Mouse (Mus musculus) hindbrain, embryonic 12.5 days (tissue): ENCODE data around the gene Ccdc88c. TPM values are rescaled to one million over a fixed set of nuclear protein-coding genes. Genes with fewer than 3 reads are reported as not detected.

Experiments
- ATAC-seq: fragments of 200-750 bp; cut with Nextera tagmentation; 2 replicates; pipeline ENCODE4 v1.8.0; 2017; ENCODE audit warnings: moderate TSS enrichment; ENCODE audit not compliant: low FRiP score
- H3K27ac ChIP-seq: fragments of 300-500 bp; sonication (generic); 2 replicates; pipeline ENCODE4 v1.5.1; 2016; ENCODE audit warnings: mild to moderate bottlenecking
- H3K27me3 ChIP-seq: fragments of 300-500 bp; sonication (generic); 2 replicates; pipeline ENCODE4 v1.6.1; 2016; ENCODE audit warnings: mild to moderate bottlenecking
- H3K36me3 ChIP-seq: fragments of 300-500 bp; sonication (generic); 2 replicates; pipeline ENCODE4 v1.6.1; 2016; ENCODE audit warnings: mild to moderate bottlenecking
- H3K4me1 ChIP-seq: fragments of 300-500 bp; sonication (generic); 2 replicates; pipeline ENCODE4 v1.6.1; 2016
- H3K4me2 ChIP-seq: fragments of 300-500 bp; sonication (generic); replicated peaks from 2 replicates; pipeline ENCODE4 v1.6.1; 2016; ENCODE audit warnings: mild to moderate bottlenecking
- H3K4me3 ChIP-seq: fragments of 300-500 bp; sonication (generic); 2 replicates; pipeline ENCODE4 v1.5.1; 2016; ENCODE audit warnings: mild to moderate bottlenecking
- H3K9ac ChIP-seq: fragments of 300-500 bp; sonication (generic); 2 replicates; pipeline ENCODE4 v1.6.1; 2016; ENCODE audit warnings: mild to moderate bottlenecking, moderate library complexity
- H3K9me3 ChIP-seq: fragments of 300-500 bp; sonication (generic); replicated peaks from 2 replicates; pipeline ENCODE4 v1.6.1; 2016; ENCODE audit warnings: mild to moderate bottlenecking
- WGBS: fragments of 180-500 bp; shearing (Covaris S2); methylation state at CpG from one replicate; pipeline ENCODE4 v1.1.7; 2016; 5-methylcytosine and 5-hydroxymethylcytosine counted together
- polyA plus RNA-seq: library from polyadenylated mRNA; unstranded; fragments of >200 nt; fragmentation: Nextera tagmentation; extraction: Ambion mirVana; gene quantifications from 2 replicates; pipeline ENCODE4 v1.2.1, GENCODE M21; 2016

The Ccdc88c gene
- polyA plus RNA-seq, 1 experiment from 2014 or later, result 17.7 TPM

DNA sequence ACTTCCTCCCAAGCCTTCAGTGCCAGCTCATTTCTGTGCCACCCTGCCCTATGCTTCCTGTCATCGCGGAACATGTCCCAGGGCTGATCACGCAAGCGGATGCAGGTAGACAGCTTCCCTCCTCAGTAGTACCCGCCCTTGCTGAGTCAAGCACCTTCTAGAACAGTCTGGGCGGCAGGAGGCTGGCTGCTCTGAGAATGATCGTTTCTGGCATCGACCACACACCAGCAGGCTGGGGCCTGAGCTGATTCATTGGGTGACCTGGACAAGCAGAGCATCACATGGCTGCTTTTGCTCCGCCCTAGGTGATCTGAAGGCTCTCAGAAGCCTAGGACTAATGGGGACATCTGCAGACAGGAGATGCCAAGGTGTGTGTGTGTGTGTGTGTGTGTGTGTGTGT is 125.1 kb downstream of the Ccdc88c start:
- no peak for ATAC-seq
- Histone ChIP-seq H3K27me3 (peaks cover 51% of the 10 kb centered on the region), H3K4me3 (no peak overlapping the region), H3K9me3 (no peaks in the 10 kb centered on the region), H3K36me3 (no peaks in the 10 kb centered on the region), H3K4me2 (no peak overlapping the region), H3K27ac (no peak overlapping the region), H3K9ac (no peak overlapping the region), H3K4me1 (peaks cover 20% of the 10 kb centered on the region)
- WGBS, result 89% methylated on average over 9 of the region's 9 CpGs

DNA sequence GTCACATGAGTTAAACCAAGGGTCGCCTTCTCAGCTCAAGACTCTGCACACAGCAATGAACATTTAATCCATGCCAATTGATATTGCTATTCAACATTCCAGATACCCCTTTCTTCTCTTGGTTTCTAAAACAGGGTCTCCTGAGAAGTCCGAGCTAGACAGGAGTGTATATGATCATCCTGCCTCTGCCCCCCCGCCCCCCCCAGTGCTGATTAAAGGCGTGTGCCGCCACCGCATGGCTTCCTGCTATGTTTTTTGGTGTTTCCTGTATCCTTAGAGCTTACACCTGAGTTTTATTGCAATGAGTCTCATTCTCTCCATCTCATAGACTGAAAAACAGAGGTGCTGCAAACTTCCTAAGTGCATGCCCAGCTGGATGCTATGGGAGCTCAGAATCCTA is 127.5 kb downstream of the Ccdc88c start:
- no peak for ATAC-seq
- H3K4me2 ChIP-seq, result no peak overlapping the region
- H3K27ac ChIP-seq, result no peak overlapping the region
- no peaks in the 10 kb centered on the region for H3K36me3 ChIP-seq
- H3K4me3 ChIP-seq, result no peak overlapping the region
- H3K9ac ChIP-seq, result no peak overlapping the region
- H3K4me1 ChIP-seq, result peaks cover 19% of the 10 kb centered on the region
- no peaks in the 10 kb centered on the region for H3K9me3 ChIP-seq
- H3K27me3 ChIP-seq, result peaks cover 48% of the 10 kb centered on the region
- 88% methylated on average over 6 of the region's 6 CpGs for WGBS

DNA sequence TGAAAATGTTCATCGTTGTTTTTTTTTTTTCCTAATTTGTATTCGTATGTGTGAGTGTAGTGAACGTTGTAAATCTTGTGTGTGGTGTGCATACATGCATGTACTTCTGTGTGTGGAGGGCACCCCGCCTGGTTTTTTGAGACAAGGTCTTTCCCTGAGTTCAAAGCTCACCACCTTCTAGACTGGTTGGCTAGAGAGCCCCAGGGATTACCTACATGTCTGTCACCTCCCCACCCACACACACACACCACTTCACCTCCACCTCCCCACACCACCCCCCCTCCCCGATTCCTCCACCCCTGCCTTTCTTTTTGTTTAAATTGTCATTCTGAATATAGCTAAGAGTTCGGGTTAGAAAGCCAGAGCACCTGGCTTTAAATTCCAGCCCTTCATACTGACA is 128.0 kb downstream of the Ccdc88c start:
- ATAC-seq, result no peak
- Histone ChIP-seq H3K27me3 (peaks cover 46% of the 10 kb centered on the region), H3K36me3 (no peaks in the 10 kb centered on the region), H3K9me3 (no peaks in the 10 kb centered on the region), H3K27ac (no peak overlapping the region), H3K4me2 (no peak overlapping the region), H3K9ac (no peak overlapping the region), H3K4me3 (no peak overlapping the region), H3K4me1 (peaks cover 19% of the 10 kb centered on the region)
- 70% methylated on average over 6 of the region's 6 CpGs for WGBS

DNA sequence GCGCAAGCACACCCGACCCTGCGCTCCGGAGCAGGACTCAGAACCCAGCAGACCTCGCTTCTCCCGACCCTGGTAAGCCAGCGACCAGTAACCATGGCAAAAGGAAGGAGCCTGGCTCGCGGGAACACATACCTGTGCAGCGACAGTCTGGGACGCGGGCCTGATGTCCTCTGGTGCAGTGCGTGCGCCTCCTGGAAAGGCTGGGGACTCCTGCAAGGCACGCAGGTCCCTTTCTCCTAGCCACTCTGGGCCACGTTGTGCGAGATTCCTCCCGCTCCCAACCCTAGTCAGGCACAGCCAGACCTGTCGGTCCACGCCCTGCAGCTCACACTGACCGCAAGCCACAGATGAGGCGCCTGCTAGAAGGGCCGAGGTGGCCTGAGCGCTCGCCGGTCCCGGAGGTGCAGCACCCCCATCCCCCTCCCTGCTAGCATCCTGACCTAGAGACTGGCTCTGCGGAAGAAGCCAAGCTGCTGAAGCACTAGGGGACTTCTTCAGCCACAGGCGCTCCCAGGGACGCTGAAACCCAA is 129.7 kb downstream of the Ccdc88c start:
- peak overlapping the region; percentile 70 for H3K4me2 ChIP-seq
- no peaks in the 10 kb centered on the region for H3K36me3 ChIP-seq
- peak overlapping the region; percentile 57 for H3K9ac ChIP-seq
- peaks cover 22% of the 10 kb centered on the region for H3K4me1 ChIP-seq
- ATAC-seq, result peak; percentile 61; the same call in 1 of the 2 replicates
- no peak overlapping the region for H3K27ac ChIP-seq
- peak overlapping the region; percentile 41 for H3K4me3 ChIP-seq
- no peaks in the 10 kb centered on the region for H3K9me3 ChIP-seq
- peaks cover 46% of the 10 kb centered on the region for H3K27me3 ChIP-seq
- under 1% methylated on average over 30 of the region's 30 CpGs for WGBS

DNA sequence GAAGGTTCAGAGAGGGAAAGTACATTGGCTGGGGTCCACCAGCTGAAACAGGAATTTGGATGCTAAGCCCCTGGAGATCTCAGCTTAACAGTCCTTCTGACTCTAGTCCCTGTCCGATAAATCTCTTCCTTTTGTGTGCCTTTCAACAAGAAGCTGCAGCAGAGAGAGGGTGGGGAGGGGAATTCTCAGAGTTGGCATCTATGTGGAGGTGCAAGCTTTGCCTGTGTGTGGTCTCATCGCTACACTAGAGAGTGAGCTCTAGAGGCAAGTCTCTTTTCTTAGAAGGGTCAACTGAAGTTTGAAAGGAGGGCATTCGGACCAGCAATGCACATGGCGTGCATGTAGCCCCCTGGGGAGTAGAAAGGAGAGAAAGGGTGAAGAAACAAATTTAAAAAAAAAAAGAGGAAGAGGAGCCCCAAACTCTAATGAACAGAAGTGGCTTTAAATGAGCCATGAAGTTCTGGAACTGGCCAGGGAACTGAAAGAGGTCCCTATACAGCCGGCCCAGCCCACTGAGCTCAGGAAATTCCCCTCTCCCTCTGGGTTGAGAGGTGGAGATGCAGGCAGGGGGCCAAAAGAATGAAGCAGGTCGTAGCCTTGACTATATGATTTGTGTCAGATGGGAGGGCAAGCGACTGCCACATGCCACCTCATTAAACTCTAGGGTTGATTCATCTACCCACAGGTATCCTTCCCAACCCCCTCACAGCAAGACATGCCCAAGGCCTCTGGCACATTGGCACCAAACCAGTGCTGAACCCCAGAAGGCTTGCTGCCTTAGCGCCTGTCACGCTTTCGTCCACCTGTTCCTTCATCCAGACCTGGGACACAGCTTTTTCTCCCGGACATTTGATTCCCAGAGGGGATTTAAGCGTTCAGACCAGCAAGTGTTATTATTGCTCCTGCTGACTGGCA is 130.9 kb downstream of the Ccdc88c start:
- Histone ChIP-seq H3K4me3 (peak overlapping the region; percentile 41; the same call in 1 of the 2 replicates), H3K27ac (no peak overlapping the region), H3K9me3 (no peaks in the 10 kb centered on the region), H3K4me2 (peak overlapping the region; percentile 70), H3K36me3 (no peaks in the 10 kb centered on the region), H3K9ac (no peak overlapping the region), H3K4me1 (peaks cover 22% of the 10 kb centered on the region), H3K27me3 (peaks cover 46% of the 10 kb centered on the region)
- no peak for ATAC-seq
- WGBS, result 20% methylated on average over 12 of the region's 12 CpGs

DNA sequence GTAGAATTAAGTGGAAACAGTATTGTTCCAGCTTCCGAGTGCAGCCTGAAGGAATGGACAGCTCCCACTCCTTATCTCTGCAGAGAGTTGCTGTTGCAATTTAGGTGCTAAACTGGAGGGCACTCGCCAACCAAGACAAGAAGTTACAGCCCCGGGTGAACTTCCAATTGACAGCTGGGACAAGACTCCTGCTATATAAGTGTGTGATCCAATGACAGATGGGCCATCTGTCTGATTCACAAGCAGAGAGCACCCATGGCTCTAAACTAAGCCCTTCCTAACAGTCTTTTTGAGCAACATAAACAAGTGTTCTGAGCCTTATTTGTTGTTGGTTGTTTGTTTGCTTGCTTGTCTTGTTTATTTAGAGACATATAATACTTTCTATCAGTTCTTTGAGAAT is 132.2 kb downstream of the Ccdc88c start:
- Histone ChIP-seq H3K9ac (no peak overlapping the region), H3K4me1 (peaks cover 22% of the 10 kb centered on the region), H3K9me3 (no peaks in the 10 kb centered on the region), H3K27ac (no peak overlapping the region), H3K4me3 (no peak overlapping the region), H3K27me3 (peaks cover 44% of the 10 kb centered on the region), H3K36me3 (no peaks in the 10 kb centered on the region), H3K4me2 (no peak overlapping the region)
- ATAC-seq, result no peak
- 66% methylated on average over 3 of the region's 3 CpGs for WGBS

DNA sequence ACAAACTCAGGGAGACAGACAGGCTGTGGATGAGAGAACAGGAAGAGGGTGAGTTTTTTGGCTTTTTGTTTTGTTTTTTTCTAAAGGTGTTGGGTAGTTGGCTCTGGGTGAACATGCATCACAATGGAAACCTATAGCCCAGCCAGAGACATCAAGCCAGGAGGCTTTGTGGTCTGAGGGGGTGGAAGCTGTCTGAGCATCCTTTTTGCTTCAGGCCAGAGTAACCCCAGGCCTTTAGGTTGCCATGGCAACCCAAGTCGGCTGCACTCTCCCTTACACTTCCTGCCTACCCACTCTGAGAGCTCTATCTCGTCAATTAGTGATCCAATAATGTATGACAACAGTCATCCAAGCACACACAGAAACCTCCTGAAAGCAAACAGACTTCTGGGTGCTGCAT is 133.4 kb downstream of the Ccdc88c start:
- ATAC-seq, result no peak
- 8% methylated on average over 2 of the region's 2 CpGs for WGBS

DNA sequence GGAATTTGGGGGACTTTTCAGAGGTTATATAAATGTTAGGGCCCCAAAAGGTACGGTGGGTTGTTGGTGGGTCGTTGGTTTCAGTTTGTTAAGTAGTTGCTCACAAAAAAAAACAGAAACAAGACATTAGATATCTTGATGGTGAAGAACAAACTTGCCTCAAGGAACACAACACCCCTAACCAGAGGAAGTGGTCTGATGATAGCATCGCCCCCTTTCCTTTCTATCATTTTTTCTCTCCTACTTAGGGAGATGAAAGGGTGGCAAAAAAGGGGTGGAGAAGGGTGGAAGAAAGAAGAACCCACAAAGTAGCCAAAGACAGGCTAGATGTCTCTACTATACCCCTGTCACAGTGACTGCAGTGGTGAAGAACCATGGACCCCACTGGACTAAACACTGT is 138.3 kb downstream of the Ccdc88c start:
- 87% methylated on average over 3 of the region's 3 CpGs for WGBS
- Histone ChIP-seq H3K9me3 (no peaks in the 10 kb centered on the region), H3K9ac (no peak overlapping the region), H3K27ac (no peak overlapping the region), H3K4me3 (no peak overlapping the region), H3K4me1 (peaks cover 2% of the 10 kb centered on the region; the same call in 1 of the 2 replicates), H3K27me3 (no peaks in the 10 kb centered on the region), H3K36me3 (no peaks in the 10 kb centered on the region), H3K4me2 (no peak overlapping the region)
- ATAC-seq, result no peak

More for the DNA sequence above, 133.4 kb downstream of the Ccdc88c start:
- no peak overlapping the region for H3K4me3 ChIP-seq
- no peak overlapping the region for H3K9ac ChIP-seq
- H3K4me1 ChIP-seq, result peaks cover 22% of the 10 kb centered on the region
- H3K4me2 ChIP-seq, result no peak overlapping the region
- no peaks in the 10 kb centered on the region for H3K9me3 ChIP-seq
- no peaks in the 10 kb centered on the region for H3K36me3 ChIP-seq
- H3K27me3 ChIP-seq, result peaks cover 33% of the 10 kb centered on the region
- no peak overlapping the region for H3K27ac ChIP-seq

DNA sequence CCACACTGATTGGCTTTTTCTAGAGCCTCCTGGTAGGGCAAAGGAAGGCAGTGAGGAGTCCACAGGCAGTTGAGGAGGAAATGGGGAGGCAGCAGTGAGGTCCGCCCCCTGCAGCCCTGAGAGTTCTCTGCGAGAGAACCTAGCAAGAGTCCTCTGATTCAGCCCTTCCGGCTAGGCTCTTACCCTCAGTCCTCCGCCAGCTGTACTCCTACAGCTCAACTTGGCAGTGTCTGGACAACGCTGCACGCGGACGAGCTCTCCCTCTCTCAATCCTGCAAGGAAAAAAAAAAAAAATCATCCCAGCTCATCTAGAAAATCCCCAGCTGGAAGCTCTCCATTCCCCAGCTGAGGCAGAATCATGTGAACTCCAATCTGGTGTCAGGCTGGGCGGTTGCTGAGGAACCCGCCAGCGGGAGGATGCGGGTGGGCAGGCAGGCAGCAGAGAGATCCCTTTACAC is 141.0 kb downstream of the Ccdc88c start:
- no peak overlapping the region for H3K9ac ChIP-seq
- no peak for ATAC-seq

DNA sequence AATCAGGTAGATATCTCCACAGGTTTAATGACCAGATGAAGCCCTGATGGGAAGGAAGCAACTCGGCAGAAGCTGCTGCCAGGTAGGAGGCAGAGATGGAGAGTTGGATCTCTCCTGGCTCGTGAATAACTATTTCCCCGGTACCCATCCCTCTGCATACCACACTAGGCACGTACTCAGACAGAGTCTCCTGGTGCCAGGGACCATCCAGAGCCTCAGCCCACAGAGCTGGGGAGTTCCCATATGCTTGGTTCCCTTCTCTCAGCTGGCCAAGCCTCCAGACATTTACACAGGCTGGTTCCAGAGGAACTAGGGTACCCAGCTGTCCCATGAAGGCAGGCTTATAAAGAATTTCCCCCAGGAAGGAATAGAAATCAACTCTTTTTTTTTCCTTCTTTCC is 142.0 kb downstream of the Ccdc88c start:
- no peaks in the 10 kb centered on the region for H3K27me3 ChIP-seq
- H3K4me1 ChIP-seq, result no peaks in the 10 kb centered on the region
- ATAC-seq, result no peak
- H3K36me3 ChIP-seq, result no peaks in the 10 kb centered on the region
- H3K9me3 ChIP-seq, result no peaks in the 10 kb centered on the region
- no peak overlapping the region for H3K9ac ChIP-seq
- H3K27ac ChIP-seq, result no peak overlapping the region
- no peak overlapping the region for H3K4me2 ChIP-seq
- 86% methylated on average over 4 of the region's 4 CpGs for WGBS
- no peak overlapping the region for H3K4me3 ChIP-seq

More for the DNA sequence above, 141.0 kb downstream of the Ccdc88c start:
- WGBS, result 37% methylated on average over 12 of the region's 12 CpGs
- Histone ChIP-seq H3K4me1 (no peaks in the 10 kb centered on the region), H3K4me2 (no peak overlapping the region), H3K4me3 (no peak overlapping the region), H3K36me3 (no peaks in the 10 kb centered on the region), H3K9me3 (no peaks in the 10 kb centered on the region), H3K27me3 (no peaks in the 10 kb centered on the region), H3K27ac (no peak overlapping the region)

DNA sequence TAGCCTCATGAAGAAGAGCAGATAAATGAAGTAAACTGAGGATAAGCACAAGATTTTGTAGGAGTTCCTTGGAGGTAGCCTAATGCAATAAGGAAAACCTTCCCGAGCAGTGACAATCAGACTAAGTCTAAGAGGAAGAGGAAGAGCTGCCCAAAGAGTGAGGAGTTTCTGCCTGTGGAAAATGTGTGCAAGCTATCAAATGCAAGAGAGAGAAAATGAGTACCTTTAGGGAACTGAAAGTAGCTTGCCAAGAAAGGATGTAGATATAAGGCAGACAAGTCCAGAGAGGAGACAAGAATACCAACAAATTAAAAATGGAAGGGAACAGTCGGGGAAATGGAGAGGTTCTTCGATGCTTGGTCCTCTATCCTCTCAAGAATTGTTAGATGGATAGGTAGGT is 143.3 kb downstream of the Ccdc88c start:
- no peaks in the 10 kb centered on the region for H3K9me3 ChIP-seq
- no peak overlapping the region for H3K9ac ChIP-seq
- no peak overlapping the region for H3K4me3 ChIP-seq
- WGBS, result 94% methylated on average over 3 of the region's 3 CpGs
- H3K4me1 ChIP-seq, result no peaks in the 10 kb centered on the region
- H3K27me3 ChIP-seq, result no peaks in the 10 kb centered on the region
- no peak overlapping the region for H3K4me2 ChIP-seq
- no peak overlapping the region for H3K27ac ChIP-seq
- H3K36me3 ChIP-seq, result no peaks in the 10 kb centered on the region
- no peak for ATAC-seq

DNA sequence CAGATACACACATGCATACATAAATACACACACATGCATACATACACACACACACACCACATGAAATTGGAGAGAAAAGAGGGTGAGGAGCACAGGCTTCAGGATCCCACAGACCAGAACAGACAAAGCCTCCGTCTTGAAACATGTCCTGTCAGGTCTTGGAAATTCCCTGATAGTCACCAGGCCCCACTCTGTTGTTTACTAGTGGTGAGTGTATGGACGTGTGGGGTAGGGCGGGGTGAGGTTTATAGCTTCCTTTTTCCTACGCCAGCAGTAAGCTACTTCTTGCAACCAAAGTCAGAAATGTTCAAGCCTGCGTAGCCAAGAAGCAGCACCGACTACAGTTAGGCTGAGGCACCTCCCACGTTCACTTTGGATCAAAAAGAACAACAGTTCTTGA is 145.7 kb downstream of the Ccdc88c start:
- Histone ChIP-seq H3K27ac (no peak overlapping the region), H3K36me3 (no peaks in the 10 kb centered on the region), H3K4me2 (no peak overlapping the region), H3K4me3 (no peak overlapping the region), H3K27me3 (no peaks in the 10 kb centered on the region), H3K9ac (no peak overlapping the region), H3K9me3 (no peaks in the 10 kb centered on the region), H3K4me1 (no peaks in the 10 kb centered on the region)
- ATAC-seq, result no peak
- WGBS, result 87% methylated on average over 7 of the region's 7 CpGs

DNA sequence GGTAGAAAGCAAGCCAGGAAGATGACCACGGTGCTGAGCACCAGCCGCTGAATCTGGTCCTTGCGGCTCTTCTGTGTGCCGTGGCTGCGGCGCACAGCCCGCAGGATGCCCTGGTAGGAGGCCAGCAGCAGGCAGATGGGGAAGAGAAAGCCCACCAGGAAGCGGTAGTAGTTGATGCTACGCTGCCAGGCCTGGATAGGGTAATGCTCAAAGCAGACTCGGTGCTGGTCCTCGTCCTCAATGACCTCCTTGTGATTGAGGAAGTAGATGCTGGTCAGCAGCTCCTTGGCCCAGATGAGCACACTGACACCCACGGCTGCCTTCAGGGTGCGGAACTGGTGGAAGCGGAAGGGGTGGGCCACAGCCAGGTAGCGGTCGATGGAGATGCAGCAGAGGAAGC is 150.3 kb downstream of the Ccdc88c start:
- Histone ChIP-seq H3K4me2 (no peak overlapping the region), H3K9ac (no peak overlapping the region), H3K36me3 (no peaks in the 10 kb centered on the region), H3K4me1 (no peaks in the 10 kb centered on the region), H3K27ac (no peak overlapping the region), H3K9me3 (no peaks in the 10 kb centered on the region), H3K4me3 (no peak overlapping the region), H3K27me3 (no peaks in the 10 kb centered on the region)
- ATAC-seq, result no peak
- WGBS, result 91% methylated on average over 16 of the region's 16 CpGs
